10 mouse cellular contexts compared by ENCODE assay signal in genomic region chr8:46212194-46212593, GRCm38 (mm10). TPM values are rescaled to one million over a fixed set of nuclear protein-coding genes. Genes with fewer than 3 reads are reported as not detected.
DNase-seq lines count a peak whose midpoint lies in the region; ATAC-seq lines count a peak whose summit lies in the region.
"Had no signal": no experiment of that assay in that cellular context is flagged by ENCODE, and none has a peak within 500 bp of the region (broad histone marks: within the 10 kb centered on the region; RNA-seq: fewer than 3 reads in every experiment).

No protein-coding gene starts in this region.

- peaks cover 22% of the 10 kb centered on the region for H3K36me3 ChIP-seq in neural tube, embryonic 12.5 days

- no peaks in the 10 kb centered on the region for H3K9me3 ChIP-seq in neural tube, embryonic 12.5 days

- H3K27me3 ChIP-seq in neural tube, embryonic 12.5 days (replicated peaks) = no peaks in the 10 kb centered on the region

- no peak for ATAC-seq in neural tube, embryonic 12.5 days (ENCODE audit: low FRiP score, low read depth)

- peak overlapping the region; percentile 78; the same call in 1 of the 2 replicates for H3K4me2 ChIP-seq in neural tube, embryonic 12.5 days (replicated peaks)

- H3K9ac ChIP-seq in neural tube, embryonic 12.5 days = no peak overlapping the region

- peak; percentile 29 to 41 for DNase-seq in adrenal gland, adult (ENCODE audit: inconsistent age in 2 of 2, low spot score in 1 of 2)
- no peak for DNase-seq in adrenal gland, adult 8-10 months
- no peak for DNase-seq in neural tube, embryonic 10.5 days (ENCODE audit: extremely low spot score, low spot score)
- peak; percentile 78 for DNase-seq in kidney, adult 9 months
- peak; percentile 71 for DNase-seq in skeletal muscle tissue, adult 2 months (ENCODE audit: low read depth, low spot score)
- DNase-seq in embryo, embryonic 10.5 days (ENCODE audit: low spot score) = no peak
- no peak for DNase-seq in adrenal gland, postnatal 4 days (ENCODE audit: low spot score in 2 of 2)
- DNase-seq: adrenal gland, postnatal 36 days; lung, adult 18-20 months had no signal

- WGBS in neural tube, embryonic 12.5 days = 44% methylated on average over 7 of the region's 7 CpGs

- H3K27ac ChIP-seq in neural tube, embryonic 12.5 days = no peak overlapping the region

- no peak overlapping the region for H3K4me3 ChIP-seq in neural tube, embryonic 12.5 days

- H3K4me1 ChIP-seq in neural tube, embryonic 12.5 days = peaks cover 24% of the 10 kb centered on the region

RNA-seq across cellular contexts. Expression of gene Slc25a4, which starts 1.1 kb away (rescaled TPM):
- 100 to 1,000 TPM; 161 to 210 (median 183) TPM for total RNA-seq in adrenal gland, adult 8-10 months (2022)
- 612 and 635 TPM in 2 replicates for polyA plus RNA-seq in neural tube, embryonic 12.5 days (2016; fragmentation: Nextera tagmentation; extraction: Ambion mirVana)
- 100 to 1,000 TPM; 273 to 285 TPM for total RNA-seq in adrenal gland, postnatal 4 days (2021)

Comparison
In these comparisons a context has a peak if more than half of its experiments do, and no peak if none do; other contexts are left out.
1. DNase-seq: peak in adrenal gland, adult (2 of 2), kidney, adult 9 months (single experiment) and skeletal muscle tissue, adult 2 months (single experiment); none in adrenal gland, adult 8-10 months (single experiment), neural tube, embryonic 10.5 days (single experiment), embryo, embryonic 10.5 days (single experiment) and adrenal gland, postnatal 4 days (0 of 2).